Mouse (Mus musculus) gastrocnemius, postnatal 14 days (tissue): ENCODE measurements around the gene Ctsg. TPM values are rescaled to one million over a fixed set of nuclear protein-coding genes. Genes with fewer than 3 reads are reported as not detected.

ENCODE experiments used
- microRNA-seq, 2 experiments: library from miRNA; unstranded; fragments of <30 nt; microRNA quantifications; one replicate each; pipeline ENCODE4 v1.2.0; 2021
- total RNA-seq, 2 experiments: library from RNA; stranded (reverse); gene quantifications; 2 replicates each; pipeline ENCODE4 v1.2.3; 2021

Gene Ctsg
- total RNA-seq, 2 experiments from 2014 or later: not detected

Small RNAs within 50 kb of the gene (microRNA-seq; reads per million reads assigned to microRNA genes)
- 0 reads per million in 2 experiments for gene Mir6949

Other genes with a start within 250 kb of the Ctsg start
- gene Nynrin, start 248.6 kb downstream of the Ctsg start, total RNA-seq: 1 to 10 TPM; 7.2 to 7.5 TPM
- under 1 TPM; 0.11 to 0.12 TPM for gene Cbln3, start 218.2 kb downstream of the Ctsg start, total RNA-seq
- 1 to 10 TPM; 7.1 to 8.2 TPM for gene Khnyn, start 217.6 kb downstream of the Ctsg start, total RNA-seq
- 10 to 100 TPM; 82.6 to 85.7 TPM for gene Sdr39u1, start 202.3 kb downstream of the Ctsg start, total RNA-seq
- gene Cma1, start 157.9 kb downstream of the Ctsg start, total RNA-seq: 1 to 10 TPM; 7.6 to 9.9 TPM
- under 1 TPM in 1 of 2 experiments, not detected in 1; 0.57 TPM for gene Cma2, start 151.6 kb downstream of the Ctsg start, total RNA-seq
- gene Mcpt1, start 84.6 kb downstream of the Ctsg start, total RNA-seq: not detected
- gene Mcpt9, start 72.1 kb downstream of the Ctsg start, total RNA-seq: not detected
- gene Mcpt2, start 60.5 kb downstream of the Ctsg start, total RNA-seq: not detected
- gene Mcpt4, start 40.3 kb downstream of the Ctsg start, total RNA-seq: 1 to 10 TPM; 4.4 to 7.0 TPM
- gene Mcpt8, start 17.3 kb downstream of the Ctsg start, total RNA-seq: not detected
- not detected for gene Gzme, start 18.1 kb upstream of the Ctsg start, total RNA-seq
- not detected for gene Gzmd, start 30.0 kb upstream of the Ctsg start, total RNA-seq
- gene Gzmg, start 57.0 kb upstream of the Ctsg start, total RNA-seq: not detected
- gene Gzmn, start 72.0 kb upstream of the Ctsg start, total RNA-seq: not detected
- gene Gzmf, start 108.8 kb upstream of the Ctsg start, total RNA-seq: not detected
- not detected for gene Gzmc, start 132.1 kb upstream of the Ctsg start, total RNA-seq
- gene Gzmb, start 159.7 kb upstream of the Ctsg start, total RNA-seq: not detected